Mouse (Mus musculus) lung, postnatal 25 days (tissue): ENCODE measurements around the gene Gm10424.
"Not testable (repeated sequence)": the region's sequence is repeated elsewhere in the genome, so short reads cannot be mapped to it uniquely, and the experiment has no call there.

ENCODE experiments used
- DNase-seq: peaks from one replicate; pipeline ENCODE4 v3.0.0; 2022; ENCODE audit warnings: low spot score

Gm10424 gene

DNA sequence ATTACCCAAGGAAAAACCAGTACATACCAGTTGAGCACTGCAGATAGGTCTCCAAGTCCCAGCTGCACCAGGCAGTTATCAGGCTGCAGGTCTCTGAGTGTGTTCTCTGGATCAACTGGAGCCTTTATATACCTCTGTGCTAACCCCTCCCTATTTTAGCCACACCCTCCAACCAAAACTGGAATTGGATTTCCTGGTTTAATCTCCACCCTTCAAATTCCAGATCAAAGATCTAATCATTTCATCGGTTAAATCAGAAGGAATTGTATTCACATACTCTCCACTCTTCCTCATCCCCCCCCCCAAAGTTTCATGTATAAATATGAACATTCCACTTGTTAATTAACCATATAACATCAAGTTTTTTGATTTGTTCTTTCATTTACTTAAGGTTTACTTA, at the start of gene Gm10424:
Gm10424 (minus strand) TSS at position 101 of the 400 bp plus-strand sequence.
- DNase-seq = not testable (repeated sequence)

- DNase-seq = not testable (repeated sequence)
These were observed 33.0 kb upstream of the Gm10424 start, which contains the start of gene Gm3259 for GRCm38 (mm10) chr5:95305611-95306010. Gene Gm3259 (plus strand): TSS chr5:95305911.
